Mouse (Mus musculus): ENCODE results near the gene Slc17a2. TPM values are rescaled to one million over a fixed set of nuclear protein-coding genes. Genes with fewer than 3 reads are reported as not detected.

The Slc17a2 gene
- not detected for polyA plus RNA-seq (2015; fragmentation: Illumina TruSeq; extraction: RNeasy Lipid Tissue Mini Kit (QIAGEN cat#74804); ENCODE audit: low read depth, low replicate concordance)

DNA sequence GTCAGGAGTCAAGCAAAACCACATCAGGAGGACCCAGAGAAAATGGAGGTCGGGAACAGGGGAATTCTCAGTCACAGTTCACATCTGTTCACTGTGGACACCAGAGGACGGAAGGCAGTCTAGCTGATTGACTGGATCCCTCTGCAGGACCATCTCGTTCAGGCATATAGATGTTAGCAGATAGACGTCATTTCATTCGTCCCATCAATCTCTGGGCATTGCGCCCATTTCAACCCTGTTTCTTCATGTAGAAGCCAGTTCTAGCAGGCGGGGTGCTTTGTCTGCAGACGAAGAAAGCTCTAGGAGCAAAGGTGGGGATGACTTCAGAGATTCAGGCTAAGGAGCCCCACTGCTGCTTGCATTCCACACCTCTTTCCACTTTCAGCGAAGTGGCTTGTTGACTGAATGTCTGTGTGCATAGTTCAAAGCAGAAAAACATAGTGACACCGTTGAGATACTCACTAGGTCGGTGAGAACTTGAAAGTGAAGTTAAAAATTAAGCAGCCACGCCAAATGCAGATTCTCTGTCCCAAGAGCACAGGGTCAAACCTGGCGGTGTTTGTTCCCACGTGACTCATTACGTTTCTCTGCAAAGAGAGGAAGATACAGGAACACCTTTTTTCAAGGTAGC is at the start of gene Slc17a2:
Gene Slc17a2 (plus strand): TSS at position 572 of the 631 bp plus-strand sequence.

GRCm38 (mm10) chr13:23760972-23761864 is 45.6 kb upstream of the Slc17a2 start, which contains the start of gene Hist1h4a:
TSS of gene Hist1h4a (minus strand) at chr13:23761230.

GRCm38 (mm10) chr13:23761871-23762821 is 44.6 kb upstream of the Slc17a2 start, which contains the start of gene Hist1h3a:
TSS of gene Hist1h3a (minus strand) at chr13:23762386.

DNA sequence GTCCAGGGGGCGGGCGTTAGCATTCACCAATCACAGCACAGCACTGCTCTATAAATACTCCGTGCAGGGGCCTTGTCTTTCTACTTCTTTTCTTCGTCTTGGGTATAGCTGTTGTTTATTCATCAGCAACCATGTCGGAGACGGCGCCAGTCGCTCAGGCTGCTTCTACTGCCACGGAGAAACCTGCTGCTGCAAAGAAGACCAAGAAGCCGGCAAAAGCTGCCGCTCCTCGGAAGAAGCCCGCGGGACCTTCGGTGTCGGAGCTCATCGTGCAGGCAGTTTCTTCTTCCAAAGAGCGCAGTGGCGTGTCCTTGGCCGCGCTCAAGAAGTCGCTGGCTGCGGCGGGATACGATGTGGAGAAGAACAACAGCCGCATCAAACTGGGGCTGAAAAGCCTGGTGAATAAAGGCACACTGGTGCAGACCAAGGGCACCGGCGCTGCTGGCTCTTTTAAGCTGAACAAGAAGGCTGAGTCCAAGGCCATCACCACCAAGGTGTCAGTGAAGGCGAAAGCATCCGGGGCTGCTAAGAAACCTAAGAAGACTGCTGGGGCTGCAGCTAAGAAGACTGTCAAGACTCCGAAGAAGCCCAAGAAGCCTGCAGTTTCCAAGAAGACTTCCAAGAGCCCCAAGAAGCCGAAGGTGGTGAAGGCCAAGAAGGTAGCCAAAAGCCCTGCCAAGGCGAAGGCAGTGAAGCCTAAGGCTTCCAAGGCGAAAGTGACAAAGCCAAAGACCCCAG is 43.0 kb upstream of the Slc17a2 start, which contains the start of gene Hist1h1a:
Gene Hist1h1a (plus strand): TSS at position 81 of the 738 bp plus-strand sequence.

DNA sequence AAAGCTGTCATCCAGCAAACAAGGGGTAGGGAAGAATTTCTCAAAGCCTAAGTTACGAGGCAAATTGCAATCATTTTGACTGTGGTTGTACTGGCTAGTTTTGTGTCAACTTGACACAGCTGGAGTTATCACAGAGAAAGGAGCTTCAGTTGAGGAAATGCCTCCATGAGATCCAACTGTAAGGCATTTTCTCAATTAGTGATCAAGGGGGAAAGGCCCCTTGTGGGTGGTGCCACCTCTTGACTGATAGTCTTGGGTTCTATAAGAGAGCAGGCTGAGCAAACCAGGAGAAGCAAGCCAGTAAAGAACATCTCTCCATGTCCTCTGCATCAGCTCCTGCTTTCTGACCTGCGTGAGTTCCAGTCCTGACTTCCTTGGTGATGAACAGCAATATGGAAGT is 37.2 kb upstream of the Slc17a2 start, which contains the start of gene Trim38:
Gene Trim38 (plus strand): TSS at position 301 of the 400 bp plus-strand sequence.

DNA sequence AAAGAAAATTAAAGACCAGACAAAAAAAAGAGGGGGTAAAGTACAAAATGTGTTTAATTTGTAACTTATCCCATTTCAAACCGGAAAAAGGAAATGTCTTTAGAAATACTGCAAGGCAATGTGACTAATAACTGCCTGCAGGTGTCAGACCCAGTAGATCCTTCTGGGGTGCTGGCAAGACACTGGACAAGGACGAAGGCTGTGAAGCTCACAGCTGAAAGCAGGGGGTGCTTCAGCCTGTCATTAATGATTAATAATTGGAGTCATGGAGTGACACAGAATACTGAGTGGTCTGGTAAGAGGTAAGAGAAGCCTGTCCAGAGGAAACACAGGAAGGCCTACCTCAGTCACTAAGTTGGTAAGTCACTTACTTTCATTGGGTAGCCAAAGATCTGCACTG is 32.5 kb downstream of the Slc17a2 start, which contains the start of gene Slc17a3:
Gene Slc17a3 (plus strand): TSS at position 127 of the 400 bp plus-strand sequence.

DNA sequence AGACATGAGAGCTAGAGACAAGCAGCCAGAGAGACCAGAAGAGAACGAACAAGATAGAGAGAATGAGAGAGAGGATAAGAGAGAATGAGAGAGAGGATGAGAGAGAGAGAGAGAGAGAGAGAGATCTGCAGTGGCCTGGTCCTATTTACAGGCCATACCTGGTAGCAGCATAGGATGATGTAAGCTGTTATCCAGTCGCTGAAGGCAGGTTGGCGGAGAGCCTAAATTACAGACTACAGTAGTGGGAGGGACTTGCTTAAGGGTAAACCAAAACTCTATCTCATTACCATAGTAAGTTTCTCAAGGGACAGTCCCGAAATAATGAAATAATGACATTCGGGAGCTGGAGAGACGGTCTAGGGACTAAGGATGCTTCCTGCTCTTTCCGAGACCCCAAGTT is 60.6 kb downstream of the Slc17a2 start, which contains the start of gene Slc17a1:
Gene Slc17a1 (plus strand): TSS at position 346 of the 400 bp plus-strand sequence.

Other genes with a start within 250 kb of the Slc17a2 start
- gene Hist1h3e, start 244.6 kb upstream of the Slc17a2 start, polyA plus RNA-seq (2015; fragmentation: Illumina TruSeq; extraction: RNeasy Lipid Tissue Mini Kit (QIAGEN cat#74804); ENCODE audit: low read depth, low replicate concordance): not detected
- gene Hist1h2ae, start 235.8 kb upstream of the Slc17a2 start, polyA plus RNA-seq (2015; fragmentation: Illumina TruSeq; extraction: RNeasy Lipid Tissue Mini Kit (QIAGEN cat#74804); ENCODE audit: low read depth, low replicate concordance): not detected
- gene Hist1h2bg, start 235.6 kb upstream of the Slc17a2 start, polyA plus RNA-seq (2015; fragmentation: Illumina TruSeq; extraction: RNeasy Lipid Tissue Mini Kit (QIAGEN cat#74804); ENCODE audit: low read depth, low replicate concordance): 3.5 TPM
- gene Hist1h2bf, start 232.8 kb upstream of the Slc17a2 start, polyA plus RNA-seq (2015; fragmentation: Illumina TruSeq; extraction: RNeasy Lipid Tissue Mini Kit (QIAGEN cat#74804); ENCODE audit: low read depth, low replicate concordance): not detected
- gene Hist1h2ad, start 232.6 kb upstream of the Slc17a2 start, polyA plus RNA-seq (2015; fragmentation: Illumina TruSeq; extraction: RNeasy Lipid Tissue Mini Kit (QIAGEN cat#74804); ENCODE audit: low read depth, low replicate concordance): not detected
- gene Hist1h3d, start 231.2 kb upstream of the Slc17a2 start, polyA plus RNA-seq (2015; fragmentation: Illumina TruSeq; extraction: RNeasy Lipid Tissue Mini Kit (QIAGEN cat#74804); ENCODE audit: low read depth, low replicate concordance): 0.76 TPM
- gene Hist1h4d, start 225.4 kb upstream of the Slc17a2 start, polyA plus RNA-seq (2015; fragmentation: Illumina TruSeq; extraction: RNeasy Lipid Tissue Mini Kit (QIAGEN cat#74804); ENCODE audit: low read depth, low replicate concordance): not detected
- gene Hist1h2be, start 185.9 kb upstream of the Slc17a2 start, polyA plus RNA-seq (2015; fragmentation: Illumina TruSeq; extraction: RNeasy Lipid Tissue Mini Kit (QIAGEN cat#74804); ENCODE audit: low read depth, low replicate concordance): 6.4 TPM
- gene Hist1h1e, start 184.4 kb upstream of the Slc17a2 start, polyA plus RNA-seq (2015; fragmentation: Illumina TruSeq; extraction: RNeasy Lipid Tissue Mini Kit (QIAGEN cat#74804); ENCODE audit: low read depth, low replicate concordance): 3.1 TPM
- gene Hist1h2ac, start 123.0 kb upstream of the Slc17a2 start, polyA plus RNA-seq (2015; fragmentation: Illumina TruSeq; extraction: RNeasy Lipid Tissue Mini Kit (QIAGEN cat#74804); ENCODE audit: low read depth, low replicate concordance): 2.0 TPM
- 79.4 TPM for gene Hist1h2bc, start 122.8 kb upstream of the Slc17a2 start, polyA plus RNA-seq (2015; fragmentation: Illumina TruSeq; extraction: RNeasy Lipid Tissue Mini Kit (QIAGEN cat#74804); ENCODE audit: low read depth, low replicate concordance)
- not detected for gene Hist1h1t, start 111.2 kb upstream of the Slc17a2 start, polyA plus RNA-seq (2015; fragmentation: Illumina TruSeq; extraction: RNeasy Lipid Tissue Mini Kit (QIAGEN cat#74804); ENCODE audit: low read depth, low replicate concordance)
- gene Hist1h4c, start 108.5 kb upstream of the Slc17a2 start, polyA plus RNA-seq (2015; fragmentation: Illumina TruSeq; extraction: RNeasy Lipid Tissue Mini Kit (QIAGEN cat#74804); ENCODE audit: low read depth, low replicate concordance): 1.3 TPM
- 4.4 TPM for gene Hfe, start 96.1 kb upstream of the Slc17a2 start, polyA plus RNA-seq (2015; fragmentation: Illumina TruSeq; extraction: RNeasy Lipid Tissue Mini Kit (QIAGEN cat#74804); ENCODE audit: low read depth, low replicate concordance)
- 35.3 TPM for gene Hist1h1c, start 68.2 kb upstream of the Slc17a2 start, polyA plus RNA-seq (2015; fragmentation: Illumina TruSeq; extraction: RNeasy Lipid Tissue Mini Kit (QIAGEN cat#74804); ENCODE audit: low read depth, low replicate concordance)
- not detected for gene Hist1h3c, start 61.4 kb upstream of the Slc17a2 start, polyA plus RNA-seq (2015; fragmentation: Illumina TruSeq; extraction: RNeasy Lipid Tissue Mini Kit (QIAGEN cat#74804); ENCODE audit: low read depth, low replicate concordance)
- not detected for gene Hist1h2bb, start 60.3 kb upstream of the Slc17a2 start, polyA plus RNA-seq (2015; fragmentation: Illumina TruSeq; extraction: RNeasy Lipid Tissue Mini Kit (QIAGEN cat#74804); ENCODE audit: low read depth, low replicate concordance)
- not detected for gene Hist1h2ab, start 55.9 kb upstream of the Slc17a2 start, polyA plus RNA-seq (2015; fragmentation: Illumina TruSeq; extraction: RNeasy Lipid Tissue Mini Kit (QIAGEN cat#74804); ENCODE audit: low read depth, low replicate concordance)
- not detected for gene Hist1h3b, start 54.7 kb upstream of the Slc17a2 start, polyA plus RNA-seq (2015; fragmentation: Illumina TruSeq; extraction: RNeasy Lipid Tissue Mini Kit (QIAGEN cat#74804); ENCODE audit: low read depth, low replicate concordance)
- gene Hist1h4b, start 50.0 kb upstream of the Slc17a2 start, polyA plus RNA-seq (2015; fragmentation: Illumina TruSeq; extraction: RNeasy Lipid Tissue Mini Kit (QIAGEN cat#74804); ENCODE audit: low read depth, low replicate concordance): not detected
- not detected for gene Hist1h4a, start 45.8 kb upstream of the Slc17a2 start, polyA plus RNA-seq (2015; fragmentation: Illumina TruSeq; extraction: RNeasy Lipid Tissue Mini Kit (QIAGEN cat#74804); ENCODE audit: low read depth, low replicate concordance)
- gene Hist1h3a, start 44.6 kb upstream of the Slc17a2 start, polyA plus RNA-seq (2015; fragmentation: Illumina TruSeq; extraction: RNeasy Lipid Tissue Mini Kit (QIAGEN cat#74804); ENCODE audit: low read depth, low replicate concordance): not detected
- not detected for gene Hist1h1a, start 43.3 kb upstream of the Slc17a2 start, polyA plus RNA-seq (2015; fragmentation: Illumina TruSeq; extraction: RNeasy Lipid Tissue Mini Kit (QIAGEN cat#74804); ENCODE audit: low read depth, low replicate concordance)
- gene Trim38, start 37.1 kb upstream of the Slc17a2 start, polyA plus RNA-seq (2015; fragmentation: Illumina TruSeq; extraction: RNeasy Lipid Tissue Mini Kit (QIAGEN cat#74804); ENCODE audit: low read depth, low replicate concordance): not detected
- gene Slc17a3, start 32.4 kb downstream of the Slc17a2 start, polyA plus RNA-seq (2015; fragmentation: Illumina TruSeq; extraction: RNeasy Lipid Tissue Mini Kit (QIAGEN cat#74804); ENCODE audit: low read depth, low replicate concordance): not detected
- gene Slc17a1, start 60.8 kb downstream of the Slc17a2 start, polyA plus RNA-seq (2015; fragmentation: Illumina TruSeq; extraction: RNeasy Lipid Tissue Mini Kit (QIAGEN cat#74804); ENCODE audit: low read depth, low replicate concordance): not detected
- gene Slc17a4, start 108.0 kb downstream of the Slc17a2 start, polyA plus RNA-seq (2015; fragmentation: Illumina TruSeq; extraction: RNeasy Lipid Tissue Mini Kit (QIAGEN cat#74804); ENCODE audit: low read depth, low replicate concordance): not detected
- gene Hist1h2ba, start 127.2 kb downstream of the Slc17a2 start, polyA plus RNA-seq (2015; fragmentation: Illumina TruSeq; extraction: RNeasy Lipid Tissue Mini Kit (QIAGEN cat#74804); ENCODE audit: low read depth, low replicate concordance): not detected
- gene Hist1h2aa, start 127.5 kb downstream of the Slc17a2 start, polyA plus RNA-seq (2015; fragmentation: Illumina TruSeq; extraction: RNeasy Lipid Tissue Mini Kit (QIAGEN cat#74804); ENCODE audit: low read depth, low replicate concordance): not detected
- 0.43 TPM for gene Scgn, start 184.2 kb downstream of the Slc17a2 start, polyA plus RNA-seq (2015; fragmentation: Illumina TruSeq; extraction: RNeasy Lipid Tissue Mini Kit (QIAGEN cat#74804); ENCODE audit: low read depth, low replicate concordance)